Mouse (Mus musculus) thymus, postnatal 25 days (tissue): ENCODE results near the gene 9930111J21Rik2.
"Not testable (repeated sequence)": the region's sequence is repeated elsewhere in the genome, so short reads cannot be mapped to it uniquely, and the experiment has no call there.

ENCODE experiments used
- DNase-seq: peaks from one replicate; pipeline ENCODE4 v3.0.0; 2022

9930111J21Rik2 gene

DNA sequence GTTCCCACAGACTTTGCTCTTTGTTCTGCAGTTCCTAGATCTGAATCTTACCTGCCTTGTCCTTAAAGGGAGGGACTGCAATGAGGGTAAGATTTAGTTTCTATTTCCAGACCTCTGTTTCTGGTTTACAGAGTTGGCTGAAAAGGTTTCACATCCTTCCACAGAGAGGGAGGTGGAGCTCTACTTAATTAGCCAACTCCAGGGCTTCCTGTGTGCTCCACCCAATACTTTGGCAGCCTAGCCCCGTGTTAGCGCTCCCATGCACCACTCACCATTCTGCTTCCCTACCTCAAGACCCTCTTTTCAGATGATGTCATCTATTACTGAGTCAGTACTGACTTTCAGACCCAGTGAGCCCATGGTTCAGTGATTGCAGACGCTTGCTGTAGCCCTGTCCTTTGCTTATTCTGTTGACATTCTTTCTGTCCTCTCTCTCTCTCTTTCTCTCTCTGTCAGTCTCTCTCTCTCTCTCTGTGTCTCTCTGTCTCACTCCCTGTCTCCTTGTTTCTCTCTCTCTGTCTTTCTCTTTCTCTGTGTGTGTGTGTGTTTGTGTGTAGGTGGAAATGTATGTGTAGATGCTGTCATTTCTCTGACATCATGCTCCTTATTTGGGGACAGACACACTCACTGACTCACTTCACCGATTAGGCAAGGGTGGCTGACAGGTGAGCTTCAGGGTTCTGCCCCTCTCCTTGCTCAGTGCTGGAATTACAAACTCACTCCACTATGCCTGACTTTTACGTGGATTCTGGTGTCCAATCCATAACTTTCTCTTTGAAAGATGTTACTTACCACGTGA is at the start of gene 9930111J21Rik2:
Gene 9930111J21Rik2, minus strand, starts transcription at position 150 of the 799 bp plus-strand sequence.
- not testable (repeated sequence) for DNase-seq

DNA sequence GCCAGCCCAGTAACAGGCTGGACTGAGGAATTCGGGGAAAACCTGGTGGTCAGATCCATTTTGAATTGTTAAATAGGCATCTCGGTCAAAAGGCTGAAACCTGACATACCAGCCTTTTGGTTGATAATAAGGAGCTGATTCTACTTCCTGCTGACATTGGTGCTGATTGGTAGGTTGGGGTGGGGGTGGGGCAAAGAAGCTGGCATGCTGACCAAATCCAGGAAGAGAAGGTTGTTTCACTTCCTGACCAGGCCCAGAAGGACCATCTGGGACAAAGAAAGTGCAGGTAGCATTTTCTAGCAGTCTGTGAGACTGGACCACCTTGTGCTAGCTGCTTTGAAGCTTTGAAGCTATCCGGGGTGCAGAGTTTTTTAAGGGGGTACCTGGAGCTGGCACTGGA is 49.4 kb upstream of the 9930111J21Rik2 start:
- DNase-seq: no peak

GRCm38 (mm10) chr11:49095367-49095766 is 44.3 kb upstream of the 9930111J21Rik2 start:
- DNase-seq: no peak

- DNase-seq: peak; percentile 69
These were observed 43.0 kb upstream of the 9930111J21Rik2 start for GRCm38 (mm10) chr11:49093861-49094660.

- DNase-seq: peak; percentile 43
These were observed 41.7 kb upstream of the 9930111J21Rik2 start for GRCm38 (mm10) chr11:49092786-49093185.

DNA sequence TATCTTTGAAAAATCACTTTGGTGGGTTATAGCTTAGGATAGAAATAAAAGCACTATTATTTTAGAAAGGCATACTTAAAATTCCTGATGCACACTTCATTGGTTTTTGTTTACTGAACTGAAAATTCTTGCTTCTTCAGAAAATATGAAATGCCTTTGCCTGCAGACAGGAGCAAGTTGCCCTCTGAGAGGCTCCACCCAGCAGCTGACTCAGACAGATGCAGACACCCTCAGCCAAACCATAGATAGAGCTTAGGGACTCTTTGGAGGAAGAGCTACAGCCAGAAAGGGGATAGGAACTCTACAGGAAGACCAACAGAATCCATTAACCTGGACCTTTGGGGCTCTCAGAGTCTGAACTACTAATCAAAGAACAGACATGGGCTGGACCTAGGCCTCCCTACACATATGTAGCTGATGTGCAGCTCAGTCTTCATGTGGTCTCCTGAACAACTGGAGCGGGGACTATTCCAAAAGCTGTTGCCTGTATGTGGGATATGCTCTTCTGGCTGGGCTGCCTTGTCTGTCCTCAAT is 41.1 kb upstream of the 9930111J21Rik2 start:
- DNase-seq: peak; percentile 40

- no peak for DNase-seq
These were observed 40.1 kb upstream of the 9930111J21Rik2 start for GRCm38 (mm10) chr11:49091171-49091570.

DNA sequence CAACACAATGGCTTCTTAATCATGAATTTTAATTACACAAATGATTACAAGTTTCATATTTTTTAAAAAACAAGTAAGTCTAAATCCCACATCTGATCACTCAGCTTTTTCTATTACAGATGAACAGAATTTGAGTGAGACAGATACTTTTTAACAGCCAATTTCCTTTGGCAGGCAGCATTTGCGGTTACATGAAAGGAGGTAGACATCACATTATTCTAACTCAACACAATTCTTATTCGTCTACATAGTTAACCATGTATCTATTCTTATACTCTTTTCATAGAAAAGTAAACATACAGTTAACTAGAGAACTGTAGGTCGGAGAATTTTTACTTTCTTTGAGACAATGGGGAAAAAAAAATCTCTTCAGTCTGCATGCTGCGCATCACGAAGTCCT is 39.5 kb upstream of the 9930111J21Rik2 start:
- no peak for DNase-seq

- no peak for DNase-seq
These were observed 38.9 kb upstream of the 9930111J21Rik2 start for GRCm38 (mm10) chr11:49089735-49090507.

DNA sequence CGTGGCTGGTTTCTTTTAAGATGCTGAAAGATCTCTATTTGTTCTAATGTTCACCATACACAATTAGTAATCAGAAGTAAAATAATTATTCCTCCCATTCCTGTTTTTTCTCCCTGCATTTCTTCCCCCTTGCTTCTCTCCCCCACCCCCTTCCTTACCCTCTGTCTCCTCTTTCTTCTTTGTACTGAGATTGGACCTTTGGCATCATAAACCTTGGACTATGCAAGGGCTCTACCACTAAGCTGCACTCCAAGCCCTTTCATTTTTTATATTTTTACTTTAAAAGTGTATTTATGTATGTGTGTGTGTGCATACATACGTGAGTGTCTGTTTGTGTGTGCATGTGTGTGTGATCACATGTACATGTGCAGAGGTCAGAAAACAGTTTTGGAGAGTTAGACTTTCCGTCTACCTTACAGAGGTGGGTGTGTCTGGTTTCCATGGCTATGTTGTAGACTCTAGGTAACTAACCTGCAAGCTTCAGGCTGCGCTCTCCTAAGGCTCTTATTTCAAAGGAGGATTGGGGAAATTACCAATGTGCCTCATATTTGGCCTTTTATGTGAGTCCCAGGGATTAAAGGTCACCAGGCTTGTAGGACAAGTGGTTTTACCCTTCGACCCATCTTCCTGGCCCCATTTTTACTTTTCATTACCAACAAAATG is 38.1 kb upstream of the 9930111J21Rik2 start:
- DNase-seq: no peak

DNA sequence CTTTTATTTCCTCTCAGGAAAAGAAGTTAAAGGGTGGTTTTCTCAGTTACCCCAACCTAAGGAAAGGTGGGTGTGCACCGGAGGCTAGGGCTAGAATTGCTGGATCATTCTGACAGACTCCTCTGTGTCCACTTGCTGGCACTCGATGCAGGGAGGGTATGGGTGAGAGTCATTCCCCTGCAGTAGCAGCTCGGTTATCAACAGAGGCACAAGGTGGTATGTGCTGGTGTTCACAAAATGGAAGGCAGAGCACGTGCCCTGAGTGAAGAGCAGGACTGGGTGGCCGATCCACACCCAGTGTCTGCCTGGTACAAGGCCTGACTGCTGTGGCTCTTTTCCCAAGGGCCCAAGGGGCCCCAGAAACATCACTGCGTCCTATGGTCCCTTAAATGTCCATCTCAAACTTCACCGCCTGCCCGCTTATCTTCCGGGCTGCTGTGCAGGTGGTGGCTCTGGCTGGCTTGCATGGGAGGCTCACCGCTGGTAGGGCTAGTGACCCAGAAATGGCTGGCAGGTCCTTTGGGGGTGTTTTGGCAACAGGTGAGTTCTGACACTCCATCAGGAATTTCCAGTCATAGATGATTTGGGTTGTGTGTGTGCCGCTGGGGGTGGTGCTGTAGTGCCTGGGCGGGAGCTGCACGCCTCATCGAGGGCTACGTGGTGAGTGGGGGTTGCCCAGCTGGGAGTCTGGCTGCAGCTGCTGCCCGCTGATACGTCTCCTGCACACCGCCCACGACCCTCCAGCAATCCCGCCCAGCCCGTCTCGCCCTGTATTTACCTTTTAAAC is 37.0 kb upstream of the 9930111J21Rik2 start:
- peak; percentile 78 for DNase-seq

- DNase-seq: peak; percentile 61
These were observed 35.9 kb upstream of the 9930111J21Rik2 start for GRCm38 (mm10) chr11:49086858-49087361.

- peak; percentile 66 for DNase-seq
These were observed 33.8 kb upstream of the 9930111J21Rik2 start for GRCm38 (mm10) chr11:49084875-49085274.

DNA sequence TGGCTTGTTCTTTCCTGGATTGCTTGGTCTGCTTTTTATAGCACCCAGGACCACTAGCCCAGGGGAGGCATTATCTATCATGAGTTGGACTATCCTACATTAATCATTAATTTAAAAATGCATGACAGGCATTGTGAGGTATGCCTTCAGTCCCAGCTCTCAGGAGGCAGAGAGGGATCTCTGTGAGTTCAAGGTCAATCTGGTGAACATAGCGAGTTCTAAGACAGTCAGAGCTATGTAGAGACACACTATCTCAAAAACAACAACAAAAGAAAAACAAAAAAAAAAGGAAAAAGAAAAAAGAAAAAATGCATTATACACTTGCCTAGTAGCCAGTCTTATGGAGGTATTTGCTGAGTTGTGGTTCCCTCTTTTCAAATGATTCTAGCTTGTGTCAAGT is 33.3 kb upstream of the 9930111J21Rik2 start:
- no peak for DNase-seq

DNA sequence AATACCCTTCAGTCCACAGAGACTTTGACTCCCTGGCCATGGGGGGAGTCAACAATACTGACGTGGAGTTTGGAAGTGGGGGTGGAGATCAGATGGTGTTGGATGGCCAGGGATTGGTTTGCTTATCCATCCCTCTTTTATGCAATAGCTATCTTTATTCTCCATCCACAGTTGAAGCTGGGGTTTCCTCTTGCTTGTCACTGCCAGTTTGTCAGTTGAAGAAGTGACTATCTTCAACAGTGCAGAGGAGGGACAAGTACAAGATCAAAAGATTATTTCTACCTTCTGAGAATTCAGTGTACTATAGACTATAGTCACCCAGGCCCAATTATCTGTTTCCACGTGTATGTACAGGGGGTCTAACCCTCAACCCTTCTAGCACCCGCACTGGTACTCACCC is 32.8 kb upstream of the 9930111J21Rik2 start:
- no peak for DNase-seq

- DNase-seq: no peak
These were observed 32.1 kb upstream of the 9930111J21Rik2 start for GRCm38 (mm10) chr11:49083146-49083545.

GRCm38 (mm10) chr11:49081886-49082285 is 30.8 kb upstream of the 9930111J21Rik2 start:
- no peak for DNase-seq

DNA sequence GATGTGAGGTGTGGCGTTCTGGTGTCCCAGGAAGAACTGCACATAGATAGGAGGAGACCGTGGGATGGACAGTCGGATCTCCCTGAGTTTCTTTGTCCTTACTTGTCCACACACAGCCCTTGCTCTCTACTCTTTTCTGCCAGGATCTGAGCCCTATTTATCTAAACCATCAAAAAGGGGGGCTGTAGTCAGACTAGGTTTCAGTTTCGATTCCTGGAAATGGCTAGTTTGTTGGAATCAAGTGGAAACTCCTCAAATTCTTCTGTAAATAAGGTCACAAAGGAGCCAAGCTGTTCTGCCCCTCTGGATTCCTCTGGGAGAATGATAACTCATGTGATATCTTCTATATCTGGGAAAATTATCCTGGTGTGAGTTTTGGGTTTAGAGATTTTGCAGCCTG is 30.3 kb upstream of the 9930111J21Rik2 start:
- DNase-seq: no peak

- no peak for DNase-seq
These were observed 29.6 kb upstream of the 9930111J21Rik2 start for GRCm38 (mm10) chr11:49080636-49081035.

- no peak for DNase-seq
These were observed 27.7 kb upstream of the 9930111J21Rik2 start for GRCm38 (mm10) chr11:49078719-49079118.

DNA sequence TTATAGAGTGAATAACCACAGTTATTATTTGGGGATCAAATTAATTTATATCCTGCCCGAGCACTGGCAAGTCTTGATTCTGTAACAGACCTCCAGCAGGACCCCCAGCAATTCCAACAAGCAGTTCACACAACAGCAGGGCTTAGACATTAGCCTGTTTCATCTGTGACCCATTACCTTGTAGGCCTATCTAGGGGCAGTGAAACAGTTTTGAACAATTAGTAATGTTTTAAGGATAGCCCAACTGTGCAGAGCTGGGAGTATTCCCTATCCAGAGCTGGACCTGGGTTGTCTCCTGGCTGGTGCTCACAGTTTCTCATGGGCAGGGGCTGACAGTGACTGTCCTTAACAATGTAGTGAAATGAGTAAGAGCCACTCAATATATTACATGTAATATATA is 26.0 kb upstream of the 9930111J21Rik2 start:
- no peak for DNase-seq
